ENCODE assay signal across 10 mouse cellular contexts in genomic region chr1:184853922-184854321, GRCm38 (mm10). TPM values are rescaled to one million over a fixed set of nuclear protein-coding genes. Genes with fewer than 3 reads are reported as not detected.
A peak's percentile ranks its signal among the peaks of the same experiment; 100 is the strongest.
DNase-seq lines count a peak whose midpoint lies in the region; ATAC-seq lines count a peak whose summit lies in the region.
"Had no signal": no experiment of that assay in that cellular context is flagged by ENCODE, and none has a peak within 500 bp of the region (broad histone marks: within the 10 kb centered on the region; RNA-seq: fewer than 3 reads in every experiment).

No protein-coding gene starts in this region.

- WGBS in hindbrain, embryonic 13.5 days: 68% methylated on average over 3 of the region's 3 CpGs
- WGBS in hindbrain, embryonic 10.5 days: 63% methylated on average over 3 of the region's 3 CpGs
- whole genome bisulfite sequencing in neural tube, embryonic 15.5 days: 63% methylated on average over 3 of the region's 3 CpGs

- H3K27ac ChIP-seq in hindbrain, embryonic 13.5 days: 0 out of 2 replicates have a peak overlapping the region, but pooled peaks have one; percentile 30
- no peak overlapping the region; the same call in 1 of the 2 replicates for H3K27ac ChIP-seq in hindbrain, embryonic 10.5 days
- H3K27ac ChIP-seq in neural tube, embryonic 15.5 days (replicated peaks): peak overlapping the region; percentile 49
- H3K27ac ChIP-seq: neural tube, embryonic 12.5 days had no signal

- H3K27me3 ChIP-seq in hindbrain, embryonic 13.5 days: peaks cover 19% of the 10 kb centered on the region; the same call in 1 of the 2 replicates
- peaks cover 23% of the 10 kb centered on the region for H3K27me3 ChIP-seq in hindbrain, embryonic 10.5 days (ENCODE audit: insufficient read depth, poor library complexity, severe bottlenecking)
- H3K27me3 ChIP-seq in neural tube, embryonic 15.5 days (replicated peaks): peaks cover 14% of the 10 kb centered on the region

- H3K36me3 ChIP-seq in hindbrain, embryonic 13.5 days: no peaks in the 10 kb centered on the region
- H3K36me3 ChIP-seq in hindbrain, embryonic 10.5 days: no peaks in the 10 kb centered on the region
- H3K36me3 ChIP-seq in neural tube, embryonic 15.5 days: no peaks in the 10 kb centered on the region
- H3K36me3 ChIP-seq: neural tube, embryonic 12.5 days had no signal

- no peak overlapping the region for H3K9ac ChIP-seq in hindbrain, embryonic 13.5 days
- H3K9ac ChIP-seq in neural tube, embryonic 15.5 days (replicated peaks): no peak overlapping the region
- H3K9ac ChIP-seq: neural tube, embryonic 12.5 days had no signal

- H3K4me1 ChIP-seq in hindbrain, embryonic 13.5 days (replicated peaks): peaks cover 14% of the 10 kb centered on the region
- H3K4me1 ChIP-seq in hindbrain, embryonic 10.5 days (replicated peaks): peaks cover 22% of the 10 kb centered on the region
- H3K4me1 ChIP-seq in neural tube, embryonic 15.5 days: peaks cover 16% of the 10 kb centered on the region

- H3K4me2 ChIP-seq in hindbrain, embryonic 13.5 days: no peak overlapping the region
- no peak overlapping the region for H3K4me2 ChIP-seq in neural tube, embryonic 15.5 days

- H3K4me3 ChIP-seq in hindbrain, embryonic 13.5 days: no peak overlapping the region
- no peak overlapping the region for H3K4me3 ChIP-seq in hindbrain, embryonic 10.5 days
- H3K4me3 ChIP-seq in neural tube, embryonic 15.5 days (replicated peaks): no peak overlapping the region
- H3K4me3 ChIP-seq: neural tube, embryonic 12.5 days had no signal

- no peaks in the 10 kb centered on the region for H3K9me3 ChIP-seq in hindbrain, embryonic 13.5 days
- H3K9me3 ChIP-seq in hindbrain, embryonic 10.5 days: no peaks in the 10 kb centered on the region
- no peaks in the 10 kb centered on the region for H3K9me3 ChIP-seq in neural tube, embryonic 15.5 days (replicated peaks)
- H3K9me3 ChIP-seq: neural tube, embryonic 12.5 days had no signal

- DNase-seq in hindbrain, embryonic 10.5 days (ENCODE audit: low spot score): no peak
- DNase-seq in neural tube, embryonic 10.5 days (ENCODE audit: extremely low spot score, low spot score): no peak
- DNase-seq in kidney, postnatal 10 days: peak; percentile 44
- DNase-seq in left cerebral cortex, adult 11 months (ENCODE audit: low spot score): no peak
- DNase-seq in urinary bladder, postnatal 4 days (ENCODE audit: low spot score in 2 of 2): no peak
- no peak for DNase-seq in frontal cortex, postnatal 25 days (ENCODE audit: low spot score in 2 of 2)

- ATAC-seq in hindbrain, embryonic 13.5 days (ENCODE audit: low FRiP score): no peak
- ATAC-seq in neural tube, embryonic 15.5 days (ENCODE audit: low FRiP score): no peak

RNA-seq across cellular contexts. Expression of gene Marc2, which starts 7.7 kb away (rescaled TPM):
- 110 and 119 TPM in 2 replicates for polyA plus RNA-seq in hindbrain, embryonic 13.5 days (2015; fragmentation: Nextera tagmentation; extraction: Ambion mirVana)
- 85.9 and 87.8 TPM in 2 replicates for polyA plus RNA-seq in hindbrain, embryonic 10.5 days (2016; fragmentation: Nextera tagmentation; extraction: Ambion mirVana)
- 113 and 133 TPM in 2 replicates for polyA plus RNA-seq in neural tube, embryonic 15.5 days (2015; fragmentation: Nextera tagmentation; extraction: Ambion mirVana)

RNA-seq across cellular contexts. Expression of gene C130074G19Rik, which starts 29.1 kb away (rescaled TPM):
- 1.1 and 1.2 TPM in 2 replicates for polyA plus RNA-seq in hindbrain, embryonic 13.5 days (2015; fragmentation: Nextera tagmentation; extraction: Ambion mirVana)
- 0.64 and 0.72 TPM in 2 replicates for polyA plus RNA-seq in hindbrain, embryonic 10.5 days (2016; fragmentation: Nextera tagmentation; extraction: Ambion mirVana)
- 1.0 and 1.3 TPM in 2 replicates for polyA plus RNA-seq in neural tube, embryonic 15.5 days (2015; fragmentation: Nextera tagmentation; extraction: Ambion mirVana)

RNA-seq across cellular contexts. Expression of gene Marc1, which starts 42.8 kb away (rescaled TPM):
- 0.09 and 0.17 TPM in 2 replicates for polyA plus RNA-seq in hindbrain, embryonic 13.5 days (2015; fragmentation: Nextera tagmentation; extraction: Ambion mirVana)
- 0.12 TPM in 1 of 2 replicates, not detected in the other for polyA plus RNA-seq in hindbrain, embryonic 10.5 days (2016; fragmentation: Nextera tagmentation; extraction: Ambion mirVana)
- 0.36 TPM in 1 of 2 replicates, not detected in the other for polyA plus RNA-seq in neural tube, embryonic 15.5 days (2015; fragmentation: Nextera tagmentation; extraction: Ambion mirVana)
- polyA plus RNA-seq: embryonic facial prominence, embryonic 11.5 days had no signal
